Mouse (Mus musculus) intestine, embryonic 14.5 days (tissue): ENCODE data around the gene Usp45. TPM values are rescaled to one million over a fixed set of nuclear protein-coding genes. Genes with fewer than 3 reads are reported as not detected.

ENCODE experiments used
- ATAC-seq: fragments of 200-750 bp; cut with Nextera tagmentation; replicated peaks from 2 replicates; pipeline ENCODE4 v1.8.0; 2017; ENCODE audit warnings: low read depth, moderate number of reproducible peaks, moderate TSS enrichment, moderate library complexity; ENCODE audit not compliant: low FRiP score, low TSS enrichment
- DNase-seq: peaks from one replicate; pipeline ENCODE4 v3.0.0-alpha.2; 2018; ENCODE audit warnings: low spot score
- H3K27ac ChIP-seq: fragments of 300-500 bp; sonication (generic); 2 replicates; pipeline ENCODE4 v1.5.1; 2014; ENCODE audit warnings: low read depth, mild to moderate bottlenecking, control low read depth
- H3K27me3 ChIP-seq: fragments of 300-500 bp; sonication (generic); replicated peaks from 2 replicates; pipeline ENCODE4 v1.6.1; 2014; ENCODE audit warnings: low read length, control low read depth; ENCODE audit not compliant: control insufficient read depth, insufficient read depth
- H3K36me3 ChIP-seq: fragments of 300-500 bp; sonication (generic); 2 replicates; pipeline ENCODE4 v1.6.1; 2014; ENCODE audit warnings: low read length, control low read depth; ENCODE audit not compliant: control insufficient read depth, insufficient read depth
- H3K4me1 ChIP-seq: fragments of 300-500 bp; sonication (generic); replicated peaks from 2 replicates; pipeline ENCODE4 v1.6.1; 2014; ENCODE audit warnings: low read length, control low read depth, mixed read lengths; ENCODE audit not compliant: control insufficient read depth, insufficient read depth
- H3K4me2 ChIP-seq: fragments of 300-500 bp; sonication (generic); 2 replicates; pipeline ENCODE4 v1.6.1; 2014; ENCODE audit warnings: low read length
- H3K4me3 ChIP-seq: fragments of 300-500 bp; sonication (generic); 2 replicates; pipeline ENCODE4 v1.5.1; 2014; ENCODE audit warnings: low read depth, low read length, control low read depth, mixed read lengths
- H3K9ac ChIP-seq: fragments of 300-500 bp; sonication (generic); 2 replicates; pipeline ENCODE4 v1.6.1; 2014; ENCODE audit warnings: mild to moderate bottlenecking, low read length
- H3K9me3 ChIP-seq: fragments of 300-500 bp; sonication (generic); 2 replicates; pipeline ENCODE4 v1.6.1; 2016; ENCODE audit warnings: low read length, control low read depth; ENCODE audit not compliant: control insufficient read depth
- WGBS: fragments of 180-500 bp; shearing (Covaris S2); extraction: QIAGEN DNeasy Blood & Tissue Kit; methylation state at CpG from one replicate; pipeline ENCODE4 v1.1.7; 2014; 5-methylcytosine and 5-hydroxymethylcytosine counted together
- polyA plus RNA-seq: library from polyadenylated mRNA; unstranded; fragments of >200 nt; fragmentation: Nextera tagmentation; extraction: Ambion mirVana; gene quantifications from 2 replicates; pipeline ENCODE4 v1.2.1, GENCODE M21; 2014

The Usp45 gene
- polyA plus RNA-seq, 1 experiment from 2014 or later: 9.9 TPM

DNA sequence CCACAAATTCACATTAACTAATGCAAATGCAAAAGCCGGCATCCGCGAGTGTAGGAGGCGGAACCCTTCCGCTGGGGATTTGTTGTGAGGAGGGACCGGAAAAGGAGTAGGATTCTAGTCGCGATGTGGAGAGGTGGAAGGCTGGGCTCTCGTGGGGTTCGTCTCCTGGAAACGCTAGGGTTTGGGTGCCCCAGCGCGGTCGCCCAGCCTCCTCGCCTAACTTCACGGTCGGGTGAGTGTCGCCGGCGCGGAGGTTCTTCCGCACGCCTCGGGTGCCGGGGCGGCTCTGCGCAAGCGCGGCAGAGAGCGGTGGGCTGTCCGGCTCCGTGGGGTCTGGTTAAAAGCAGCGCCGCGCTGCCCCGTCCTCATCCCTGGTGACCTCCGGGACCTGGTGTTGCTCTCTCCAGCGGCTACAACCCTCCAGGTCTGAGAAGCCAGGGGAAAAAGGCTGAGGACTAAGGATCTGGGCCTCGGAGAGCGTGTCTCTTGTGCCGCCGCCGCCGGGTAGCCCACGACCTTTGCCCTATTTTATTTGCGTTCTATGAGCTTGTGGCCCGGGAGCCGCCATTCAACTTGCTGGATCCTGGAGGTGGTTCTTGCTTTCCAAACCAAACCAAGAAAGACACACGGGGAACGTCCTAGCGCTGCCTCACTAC lies 112.7 kb downstream of the Usp45 start, which contains the start of gene Coq3:
Gene Coq3 (plus strand): TSS at position 109 of the 656 bp plus-strand sequence.
- peak within 1 kb of the TSS; percentile 74 for H3K4me2 ChIP-seq
- peaks cover 22% of the 10 kb centered on the region for H3K36me3 ChIP-seq
- peaks cover 9% of the 10 kb centered on the region; the same call in 1 of the 2 replicates for H3K4me1 ChIP-seq
- H3K9me3 ChIP-seq: no peaks in the 10 kb centered on the region
- peak within 1 kb of the TSS; percentile 64 for H3K4me3 ChIP-seq
- WGBS: under 1% methylated on average over 51 of the region's 51 CpGs
- peak; percentile 87 for ATAC-seq
- peak within 1 kb of the TSS; percentile 74 for H3K9ac ChIP-seq
- peak; percentile 93 for DNase-seq
- H3K27ac ChIP-seq: peak within 1 kb of the TSS; percentile 87
- no peaks in the 10 kb centered on the region for H3K27me3 ChIP-seq

DNA sequence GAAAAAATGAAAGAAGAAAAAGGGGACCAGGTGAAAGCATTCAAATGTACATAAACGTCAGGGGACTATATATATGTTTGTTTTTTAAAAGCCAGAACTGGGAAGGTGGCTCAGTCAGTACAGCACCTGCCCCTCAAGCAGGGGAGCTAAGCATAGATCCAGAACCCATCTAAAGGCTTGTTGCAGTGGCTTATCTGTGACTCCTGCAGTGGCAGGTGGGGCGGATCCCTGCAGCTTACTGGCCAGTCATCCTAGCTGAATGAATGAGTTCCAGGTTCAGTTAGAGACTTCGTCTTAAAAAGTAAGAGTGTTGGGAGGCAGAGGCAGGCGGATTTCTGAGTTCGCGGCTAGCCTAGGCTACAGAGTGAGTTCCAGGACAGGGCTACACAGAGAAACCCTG lies 115.8 kb downstream of the Usp45 start:
- no peak overlapping the region for H3K4me3 ChIP-seq
- H3K4me2 ChIP-seq: no peak overlapping the region
- no peak overlapping the region for H3K27ac ChIP-seq
- DNase-seq (no peak), ATAC-seq (no peak)
- H3K9ac ChIP-seq: no peak overlapping the region
- H3K27me3 ChIP-seq: no peaks in the 10 kb centered on the region
- WGBS: 90% methylated on average over 6 of the region's 6 CpGs
- H3K4me1 ChIP-seq: peaks cover 9% of the 10 kb centered on the region; the same call in 1 of the 2 replicates
- no peaks in the 10 kb centered on the region for H3K36me3 ChIP-seq
- no peaks in the 10 kb centered on the region for H3K9me3 ChIP-seq

DNA sequence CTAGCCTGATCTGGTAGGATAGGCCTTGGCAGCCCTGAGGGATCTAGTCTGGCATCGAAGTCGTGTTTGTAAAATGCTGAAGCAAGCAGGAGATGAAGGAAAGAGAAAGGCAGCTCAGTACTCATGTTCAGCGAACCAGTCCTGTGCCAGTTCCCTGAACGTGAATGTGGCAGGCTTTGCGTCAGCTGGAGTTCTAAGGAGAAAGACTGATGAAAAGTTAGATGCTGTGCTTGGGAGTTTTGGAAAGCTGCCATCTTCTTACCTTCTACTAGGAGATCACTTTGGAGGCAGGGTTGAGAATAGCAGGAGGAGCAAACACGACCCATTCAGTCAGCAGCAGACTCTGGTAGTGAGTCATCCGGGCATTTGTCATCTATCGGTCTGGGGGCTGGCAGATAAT lies 118.9 kb downstream of the Usp45 start:
- Histone ChIP-seq H3K27ac (no peak overlapping the region), H3K27me3 (no peaks in the 10 kb centered on the region), H3K4me2 (no peak overlapping the region), H3K36me3 (no peaks in the 10 kb centered on the region), H3K4me1 (no peaks in the 10 kb centered on the region), H3K4me3 (no peak overlapping the region), H3K9ac (no peak overlapping the region), H3K9me3 (no peaks in the 10 kb centered on the region)
- ATAC-seq: no peak
- WGBS: 77% methylated on average over 8 of the region's 8 CpGs
- DNase-seq: no peak

Other genes with a start within 250 kb of the Usp45 start
- not detected in 2 replicates for gene Prdm13, start 81.2 kb upstream of the Usp45 start, polyA plus RNA-seq
- 36.9 and 40.6 TPM in 2 replicates for gene Ccnc, start 39.5 kb upstream of the Usp45 start, polyA plus RNA-seq
- gene Tstd3, start 56 bp downstream of the Usp45 start, polyA plus RNA-seq: 14.3 and 17.8 TPM in 2 replicates
- 136 and 144 TPM in 2 replicates for gene Pnisr, start 80.4 kb downstream of the Usp45 start, polyA plus RNA-seq
- gene Coq3, start 112.5 kb downstream of the Usp45 start, polyA plus RNA-seq: 12.6 and 13.6 TPM in 2 replicates
- 9.2 TPM in 2 replicates for gene Faxc, start 164.2 kb downstream of the Usp45 start, polyA plus RNA-seq